In the genomic region with DNA sequence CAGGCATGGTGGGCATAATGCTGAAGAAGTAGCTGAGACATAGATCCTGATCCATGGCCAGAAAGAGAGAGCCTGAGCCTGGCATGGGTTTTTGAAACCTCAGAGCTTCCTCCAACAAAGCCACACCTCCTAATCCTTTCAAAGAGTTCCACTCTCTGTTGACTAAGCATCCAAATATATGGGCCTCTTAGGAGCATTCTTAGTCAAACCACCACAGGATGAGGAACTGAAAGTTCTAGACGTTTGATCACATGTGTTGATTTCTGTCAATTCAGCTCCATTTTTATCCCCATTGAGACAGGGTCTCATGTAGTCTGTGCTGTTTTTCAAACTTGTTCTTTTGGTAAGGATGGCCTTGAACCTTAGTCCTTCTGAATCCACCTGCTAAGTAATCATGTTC, we compare ENCODE assay signal across 22 mouse cellular contexts. TPM values are rescaled to one million over a fixed set of nuclear protein-coding genes. Genes with fewer than 3 reads are reported as not detected.
DNase-seq lines count a peak whose midpoint lies in the region; ATAC-seq lines count a peak whose summit lies in the region.
"Had no signal": no experiment of that assay in that cellular context is flagged by ENCODE, and none has a peak within 500 bp of the region (broad histone marks: within the 10 kb centered on the region; RNA-seq: fewer than 3 reads in every experiment).

No protein-coding gene starts in this region.

- ATAC-seq in granulocyte monocyte progenitor cell, adult 5-6 weeks (replicated peaks; ENCODE audit: poor library complexity, severe bottlenecking), result 0 out of 2 replicates have a peak, but pooled peaks have one; percentile 42
- ATAC-seq in hindbrain, embryonic 11.5 days (ENCODE audit: low FRiP score), result no peak
- ATAC-seq in hindbrain, embryonic 13.5 days (ENCODE audit: low FRiP score), result no peak
- ATAC-seq: CD4-positive, CD25-positive, alpha-beta regulatory T cell, adult 4 months; forebrain, embryonic 14.5 days; forebrain, embryonic 16.5 days had no signal

- H3K36me3 ChIP-seq in hindbrain, embryonic 11.5 days (ENCODE audit: control insufficient read depth, insufficient read depth, low read length), result no peaks in the 10 kb centered on the region
- H3K36me3 ChIP-seq in hindbrain, embryonic 13.5 days, result peaks cover 56% of the 10 kb centered on the region

- no peak overlapping the region for H3K4me3 ChIP-seq in hindbrain, embryonic 11.5 days (ENCODE audit: low read depth, low read length)
- no peak overlapping the region for H3K4me3 ChIP-seq in hindbrain, embryonic 13.5 days
- H3K4me3 ChIP-seq: embryonic facial prominence, embryonic 13.5 days; embryonic facial prominence, embryonic 15.5 days; erythroblast, embryonic 14.5 days; forebrain, embryonic 10.5 days; forebrain, embryonic 12.5 days had no signal

- H3K4me2 ChIP-seq in hindbrain, embryonic 11.5 days (replicated peaks; ENCODE audit: low read depth, low read length), result no peak overlapping the region
- H3K4me2 ChIP-seq in hindbrain, embryonic 13.5 days, result no peak overlapping the region
- H3K4me2 ChIP-seq: embryonic facial prominence, embryonic 13.5 days; embryonic facial prominence, embryonic 15.5 days; forebrain, embryonic 12.5 days had no signal

- whole genome bisulfite sequencing in hindbrain, embryonic 11.5 days, result 84% methylated on average over 1 of the region's 1 CpGs
- WGBS in hindbrain, embryonic 13.5 days, result 73% methylated on average over 1 of the region's 1 CpGs

- no peaks in the 10 kb centered on the region for H3K27me3 ChIP-seq in hindbrain, embryonic 11.5 days (ENCODE audit: control insufficient read depth, insufficient read depth, low read length)
- no peaks in the 10 kb centered on the region for H3K27me3 ChIP-seq in hindbrain, embryonic 13.5 days
- H3K27me3 ChIP-seq: embryonic facial prominence, embryonic 13.5 days; embryonic facial prominence, embryonic 15.5 days; forebrain, embryonic 12.5 days had no signal

- H3K9me3 ChIP-seq in hindbrain, embryonic 11.5 days (ENCODE audit: control insufficient read depth, low read length), result no peaks in the 10 kb centered on the region
- no peaks in the 10 kb centered on the region for H3K9me3 ChIP-seq in hindbrain, embryonic 13.5 days
- H3K9me3 ChIP-seq: embryonic facial prominence, embryonic 13.5 days; embryonic facial prominence, embryonic 15.5 days; forebrain, embryonic 10.5 days; forebrain, embryonic 12.5 days had no signal

- no peak overlapping the region for H3K27ac ChIP-seq in hindbrain, embryonic 11.5 days (ENCODE audit: low read depth, low read length)
- no peak overlapping the region for H3K27ac ChIP-seq in hindbrain, embryonic 13.5 days
- H3K27ac ChIP-seq: embryonic facial prominence, embryonic 13.5 days; embryonic facial prominence, embryonic 15.5 days; forebrain, embryonic 10.5 days; forebrain, embryonic 12.5 days had no signal

- H3K4me1 ChIP-seq in hindbrain, embryonic 11.5 days (replicated peaks; ENCODE audit: control insufficient read depth, insufficient read depth, low read length), result no peaks in the 10 kb centered on the region
- no peaks in the 10 kb centered on the region for H3K4me1 ChIP-seq in hindbrain, embryonic 13.5 days (replicated peaks)
- H3K4me1 ChIP-seq: embryonic facial prominence, embryonic 13.5 days; embryonic facial prominence, embryonic 15.5 days; forebrain, embryonic 10.5 days; forebrain, embryonic 12.5 days had no signal

- H3K9ac ChIP-seq in hindbrain, embryonic 11.5 days (ENCODE audit: low read depth, low read length), result no peak overlapping the region
- no peak overlapping the region for H3K9ac ChIP-seq in hindbrain, embryonic 13.5 days
- H3K9ac ChIP-seq: embryonic facial prominence, embryonic 13.5 days; embryonic facial prominence, embryonic 15.5 days; forebrain, embryonic 12.5 days had no signal

- peak; percentile 60 for DNase-seq in A20 (ENCODE audit: low read depth, low spot score)
- no peak for DNase-seq in B cell, adult 2 months
- no peak for DNase-seq in hindbrain, embryonic 11.5 days (ENCODE audit: low spot score)
- DNase-seq: adrenal gland, adult 8-10 months; adrenal gland, postnatal 14 days; adrenal gland, postnatal 36 days; cerebellum, adult 11-12 months; cerebellum, adult 8-10 months; cerebellum, adult 9-11 months; cerebellum, postnatal 14 days; cerebellum, postnatal 36 days; embryo, embryonic 11 days had no signal

RNA-seq across cellular contexts. Expression of gene Ift88, which starts 28.7 kb away (rescaled TPM):
- total RNA-seq in granulocyte monocyte progenitor cell, adult 5-6 weeks (2014; fragmentation: Nextera tagmentation), result 6.5 and 8.6 TPM in 2 replicates
- 10.3 and 11.5 TPM in 2 replicates for total RNA-seq in granulocyte monocyte progenitor cell, adult 5-6 weeks (2017)
- polyA plus RNA-seq in hindbrain, embryonic 11.5 days (2014; fragmentation: Nextera tagmentation; extraction: Ambion mirVana), result 20.7 and 21.4 TPM in 2 replicates
- polyA plus RNA-seq in hindbrain, embryonic 13.5 days (2015; fragmentation: Nextera tagmentation; extraction: Ambion mirVana), result 21.1 and 23.1 TPM in 2 replicates
- polyA plus RNA-seq: erythroblast, embryonic 14.5 days had no signal

RNA-seq across cellular contexts. Expression of gene Cryl1, which starts 54.2 kb away (rescaled TPM):
- total RNA-seq in granulocyte monocyte progenitor cell, adult 5-6 weeks (2014; fragmentation: Nextera tagmentation), result 15.3 and 28.5 TPM in 2 replicates
- total RNA-seq in granulocyte monocyte progenitor cell, adult 5-6 weeks (2017), result 10.4 and 26.5 TPM in 2 replicates
- polyA plus RNA-seq in hindbrain, embryonic 11.5 days (2014; fragmentation: Nextera tagmentation; extraction: Ambion mirVana), result 8.8 and 9.9 TPM in 2 replicates
- 9.2 and 10.8 TPM in 2 replicates for polyA plus RNA-seq in hindbrain, embryonic 13.5 days (2015; fragmentation: Nextera tagmentation; extraction: Ambion mirVana)
